ENCODE assay signal across 15 mouse cellular contexts in genomic region chr9:43234496-43234895, GRCm38 (mm10). TPM values are rescaled to one million over a fixed set of nuclear protein-coding genes. Genes with fewer than 3 reads are reported as not detected.
DNase-seq lines count a peak whose midpoint lies in the region; ATAC-seq lines count a peak whose summit lies in the region.
"Had no signal": no experiment of that assay in that cellular context is flagged by ENCODE, and none has a peak within 500 bp of the region (broad histone marks: within the 10 kb centered on the region; RNA-seq: fewer than 3 reads in every experiment).

No protein-coding gene starts in this region.

- 78% methylated on average over 5 of the region's 5 CpGs for WGBS in embryonic facial prominence, embryonic 13.5 days
- 80% methylated on average over 5 of the region's 5 CpGs for WGBS in embryonic facial prominence, embryonic 10.5 days
- 68% methylated on average over 5 of the region's 5 CpGs for WGBS in kidney, embryonic 15.5 days
- WGBS in liver, embryonic 16.5 days (ENCODE audit: insufficient replicate concordance) = 18% methylated on average over 5 of the region's 5 CpGs

- H3K36me3 ChIP-seq in embryonic facial prominence, embryonic 13.5 days = peaks cover 53% of the 10 kb centered on the region
- H3K36me3 ChIP-seq in embryonic facial prominence, embryonic 10.5 days (replicated peaks) = peaks cover 65% of the 10 kb centered on the region
- H3K36me3 ChIP-seq in kidney, embryonic 15.5 days = peaks cover 8% of the 10 kb centered on the region; the same call in 1 of the 2 replicates
- H3K36me3 ChIP-seq in liver, embryonic 16.5 days (ENCODE audit: control insufficient read depth, insufficient read depth) = no peaks in the 10 kb centered on the region; the same call in none of the 2 replicates

- 0 out of 2 replicates have a peak overlapping the region, but pooled peaks have one; percentile 2 for H3K27ac ChIP-seq in embryonic facial prominence, embryonic 13.5 days
- no peak overlapping the region for H3K27ac ChIP-seq in embryonic facial prominence, embryonic 10.5 days (replicated peaks)
- 0 out of 2 replicates have a peak overlapping the region, but pooled peaks have one; percentile 23 for H3K27ac ChIP-seq in kidney, embryonic 15.5 days
- peak overlapping the region; percentile 73 for H3K27ac ChIP-seq in liver, embryonic 16.5 days (ENCODE audit: low read length)
- H3K27ac ChIP-seq: hindbrain, postnatal 0 days had no signal

- no peak overlapping the region for H3K9ac ChIP-seq in embryonic facial prominence, embryonic 13.5 days
- no peak overlapping the region for H3K9ac ChIP-seq in kidney, embryonic 15.5 days
- H3K9ac ChIP-seq in liver, embryonic 16.5 days (ENCODE audit: low read depth, low read length) = peak overlapping the region; percentile 32

- no peak overlapping the region for H3K4me3 ChIP-seq in embryonic facial prominence, embryonic 13.5 days
- no peak overlapping the region for H3K4me3 ChIP-seq in embryonic facial prominence, embryonic 10.5 days
- H3K4me3 ChIP-seq in kidney, embryonic 15.5 days (replicated peaks) = no peak overlapping the region
- peak overlapping the region; percentile 16 for H3K4me3 ChIP-seq in liver, embryonic 16.5 days (ENCODE audit: low read depth, low read length)

- H3K27me3 ChIP-seq in embryonic facial prominence, embryonic 13.5 days = no peaks in the 10 kb centered on the region
- peaks cover 19% of the 10 kb centered on the region for H3K27me3 ChIP-seq in embryonic facial prominence, embryonic 10.5 days (replicated peaks; ENCODE audit: low read depth, poor library complexity, severe bottlenecking)
- H3K27me3 ChIP-seq in kidney, embryonic 15.5 days = no peaks in the 10 kb centered on the region
- H3K27me3 ChIP-seq in liver, embryonic 16.5 days (ENCODE audit: control insufficient read depth, insufficient read depth, low read depth, low read length) = no peaks in the 10 kb centered on the region

- DNase-seq in embryonic facial prominence, embryonic 10.5 days (ENCODE audit: low spot score) = no peak
- no peak for DNase-seq in kidney, postnatal 36 days
- peak; percentile 92 for DNase-seq in c-Kit-positive CD71-positive TER-119-positive erythroid progenitor cells, embryonic 14.5 days (ENCODE audit: low spot score)
- DNase-seq in natural killer cell, adult 2 months (ENCODE audit: low spot score in 2 of 2) = no peak
- no peak for DNase-seq in yolk sac, embryonic 10.5 days (ENCODE audit: low spot score)
- DNase-seq: cerebellum, postnatal 14 days; gastrocnemius, postnatal 10 days; right cerebral cortex, postnatal 4 days; thymus, adult 18-20 months had no signal

- peaks cover 85% of the 10 kb centered on the region for H3K4me1 ChIP-seq in embryonic facial prominence, embryonic 13.5 days
- peaks cover 94% of the 10 kb centered on the region for H3K4me1 ChIP-seq in embryonic facial prominence, embryonic 10.5 days
- H3K4me1 ChIP-seq in kidney, embryonic 15.5 days = peaks cover 98% of the 10 kb centered on the region
- H3K4me1 ChIP-seq in liver, embryonic 16.5 days (ENCODE audit: control insufficient read depth, low read depth, low read length) = peaks cover 87% of the 10 kb centered on the region

- no peaks in the 10 kb centered on the region for H3K9me3 ChIP-seq in embryonic facial prominence, embryonic 13.5 days
- H3K9me3 ChIP-seq in embryonic facial prominence, embryonic 10.5 days = no peaks in the 10 kb centered on the region
- H3K9me3 ChIP-seq in kidney, embryonic 15.5 days (replicated peaks) = no peaks in the 10 kb centered on the region
- H3K9me3 ChIP-seq in liver, embryonic 16.5 days (replicated peaks; ENCODE audit: control insufficient read depth, low read length) = no peaks in the 10 kb centered on the region

- H3K4me2 ChIP-seq in embryonic facial prominence, embryonic 13.5 days = no peak overlapping the region
- no peak overlapping the region for H3K4me2 ChIP-seq in kidney, embryonic 15.5 days
- H3K4me2 ChIP-seq in liver, embryonic 16.5 days (ENCODE audit: low read depth, low read length) = peak overlapping the region; percentile 52

- no peak for ATAC-seq in embryonic facial prominence, embryonic 13.5 days (ENCODE audit: insufficient number of reproducible peaks, insufficient read depth, low FRiP score, low TSS enrichment, low read depth)
- no peak for ATAC-seq in kidney, embryonic 15.5 days (replicated peaks; ENCODE audit: low FRiP score)
- ATAC-seq in liver, embryonic 16.5 days (ENCODE audit: low read depth) = peak; percentile 89
- ATAC-seq: hindbrain, postnatal 0 days; midbrain, embryonic 16.5 days had no signal

RNA-seq across cellular contexts. Expression of gene Oaf, which starts 5.2 kb away (rescaled TPM):
- polyA plus RNA-seq in embryonic facial prominence, embryonic 13.5 days (2015; fragmentation: Nextera tagmentation; extraction: Ambion mirVana) = 81.8 and 86.1 TPM in 2 replicates
- 55.2 and 57.0 TPM in 2 replicates for polyA plus RNA-seq in embryonic facial prominence, embryonic 10.5 days (2016; fragmentation: Nextera tagmentation; extraction: Ambion mirVana)
- polyA plus RNA-seq in kidney, embryonic 15.5 days (2015; fragmentation: Nextera tagmentation; extraction: Ambion mirVana) = 53.9 and 59.5 TPM in 2 replicates
- polyA plus RNA-seq in liver, embryonic 16.5 days (2015; fragmentation: Nextera tagmentation; extraction: Ambion mirVana) = 24.4 and 29.0 TPM in 2 replicates

RNA-seq across cellular contexts. Expression of gene Pou2f3, which starts 24.3 kb away (rescaled TPM):
- 2.0 and 2.1 TPM in 2 replicates for polyA plus RNA-seq in embryonic facial prominence, embryonic 13.5 days (2015; fragmentation: Nextera tagmentation; extraction: Ambion mirVana)
- not detected in 2 replicates for polyA plus RNA-seq in embryonic facial prominence, embryonic 10.5 days (2016; fragmentation: Nextera tagmentation; extraction: Ambion mirVana)
- polyA plus RNA-seq in kidney, embryonic 15.5 days (2015; fragmentation: Nextera tagmentation; extraction: Ambion mirVana) = 0.17 TPM in 1 of 2 replicates, not detected in the other
- polyA plus RNA-seq in liver, embryonic 16.5 days (2015; fragmentation: Nextera tagmentation; extraction: Ambion mirVana) = 0.07 TPM in 1 of 2 replicates, not detected in the other
- polyA plus RNA-seq: C2C12; midbrain, embryonic 16.5 days had no signal
